Mouse (Mus musculus): ENCODE results near the gene Pfdn6.
"Not testable (repeated sequence)": the region's sequence is repeated elsewhere in the genome, so short reads cannot be mapped to it uniquely, and the experiment has no call there.

The Pfdn6 gene

DNA sequence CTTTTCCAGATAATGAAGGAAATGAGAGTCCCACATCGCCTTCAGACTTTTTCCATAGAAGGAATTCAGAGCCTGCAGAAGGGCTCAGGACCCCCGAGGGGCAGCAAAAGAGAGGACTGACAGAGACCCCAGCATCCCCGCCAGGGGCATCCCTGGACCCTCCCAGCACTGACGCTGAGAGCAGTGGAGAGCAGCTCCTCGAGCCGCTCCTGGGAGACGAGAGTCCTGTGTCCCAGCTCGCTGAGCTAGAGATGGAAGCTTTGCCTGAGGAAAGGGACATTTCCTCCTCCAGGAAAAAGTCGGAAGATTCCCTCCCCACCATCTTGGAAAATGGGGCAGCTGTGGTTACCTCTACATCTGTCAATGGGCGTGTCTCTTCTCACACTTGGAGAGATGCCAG lies 26.9 kb downstream of the Pfdn6 start:
- peak; percentile 53 for DNase-seq

GRCm38 (mm10) chr17:33911813-33912414 lies 28.2 kb downstream of the Pfdn6 start:
- peak; percentile 64 for DNase-seq

DNA sequence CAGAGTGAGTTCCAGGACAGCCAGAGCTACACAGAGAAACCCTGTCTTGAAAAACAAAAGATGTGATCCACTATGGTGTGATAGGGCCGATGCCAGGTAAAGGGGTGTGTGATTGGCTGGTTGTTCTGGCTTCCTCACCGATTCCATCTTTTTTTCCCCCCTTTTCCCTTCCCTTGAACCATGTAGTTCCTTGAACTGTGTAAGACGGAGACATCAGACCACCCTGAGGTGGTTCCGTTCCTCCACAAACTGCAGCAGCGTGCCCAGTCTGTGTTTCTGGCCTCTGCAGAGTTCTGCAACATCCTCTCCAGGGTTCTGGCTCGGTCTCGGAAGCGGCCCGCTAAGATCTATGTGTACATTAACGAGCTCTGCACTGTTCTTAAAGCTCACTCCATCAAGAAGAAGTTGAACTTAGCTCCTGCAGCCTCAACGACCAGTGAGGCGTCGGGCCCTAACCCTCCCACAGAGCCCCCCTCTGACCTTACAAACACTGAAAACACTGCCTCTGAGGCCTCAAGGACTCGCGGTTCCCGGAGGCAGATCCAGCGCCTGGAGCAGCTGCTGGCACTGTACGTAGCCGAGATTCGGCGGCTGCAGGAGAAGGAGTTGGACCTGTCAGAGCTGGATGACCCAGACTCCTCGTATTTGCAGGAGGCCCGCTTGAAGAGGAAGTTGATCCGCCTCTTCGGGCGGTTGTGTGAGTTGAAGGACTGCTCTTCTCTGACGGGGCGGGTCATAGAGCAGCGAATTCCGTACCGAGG lies 28.9 kb downstream of the Pfdn6 start:
- DNase-seq, result peak; percentile 60

- DNase-seq, result peak; percentile 57
These were observed 29.6 kb downstream of the Pfdn6 start for GRCm38 (mm10) chr17:33910346-33911051.

- no peak for DNase-seq
These were observed 30.3 kb downstream of the Pfdn6 start for GRCm38 (mm10) chr17:33909869-33910250.

DNA sequence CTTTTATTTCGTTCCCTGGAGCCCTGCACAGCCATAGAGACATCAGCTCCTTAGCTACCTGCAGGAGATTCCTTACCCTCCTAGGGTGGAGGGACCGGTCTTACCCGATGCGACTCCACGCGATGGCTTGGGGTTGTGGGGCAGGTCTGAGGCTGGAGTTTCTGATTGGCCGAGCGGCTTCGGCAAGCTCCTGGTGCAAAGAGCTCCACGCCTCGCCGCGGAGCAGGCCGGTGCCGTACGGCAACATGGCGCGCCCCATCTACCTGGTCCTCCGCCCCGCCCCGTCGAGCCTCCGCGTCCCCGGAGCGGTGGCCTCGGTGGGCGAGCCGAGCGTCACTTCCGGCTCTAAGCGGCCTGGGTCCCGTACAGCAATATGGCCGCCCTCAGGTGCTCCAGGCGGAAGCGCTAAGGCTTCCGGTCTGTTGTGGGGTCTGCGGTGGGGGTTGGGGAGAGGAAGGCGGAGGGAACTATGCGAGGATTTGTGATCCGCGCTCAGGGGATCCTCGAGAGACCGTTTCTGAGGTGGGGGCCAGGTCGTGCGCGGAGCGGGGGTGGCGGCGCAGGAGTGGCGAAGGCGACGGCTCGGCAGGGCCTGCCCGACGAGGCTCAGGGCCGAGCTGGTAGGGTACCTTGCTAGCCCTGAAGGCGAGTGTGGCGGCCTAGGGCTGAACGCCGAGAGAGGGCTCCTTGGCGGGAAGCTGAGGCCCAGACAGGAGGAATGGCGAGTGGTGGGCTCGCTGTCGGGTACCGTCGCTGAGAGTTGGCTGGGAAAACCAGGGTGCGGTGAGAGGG lies 30.9 kb downstream of the Pfdn6 start, which contains the start of gene Daxx:
TSS of gene Daxx (plus strand) at position 338 of the 792 bp plus-strand sequence.
- peak; percentile 99 for DNase-seq

- DNase-seq, result peak; percentile 84
These were observed 31.6 kb downstream of the Pfdn6 start for GRCm38 (mm10) chr17:33908331-33909076.

DNA sequence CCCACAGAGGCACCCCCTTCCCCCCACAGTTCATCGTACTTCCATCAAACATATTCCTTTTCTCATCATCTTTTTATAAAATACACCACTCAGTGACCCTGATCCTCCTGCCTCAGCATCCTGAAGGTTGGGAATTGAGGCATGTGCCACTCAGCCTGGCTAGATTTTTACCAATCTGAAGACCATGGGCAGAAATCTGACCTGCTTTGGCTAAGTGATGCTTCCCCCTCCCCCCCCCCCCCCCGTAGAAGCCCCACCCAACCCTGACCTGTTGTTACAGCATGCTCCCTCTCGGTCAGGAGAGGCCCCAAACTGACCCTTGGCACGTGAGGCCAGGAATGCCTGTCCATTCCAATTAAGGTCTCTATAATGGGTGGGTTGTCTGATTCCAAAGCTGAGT lies 35.3 kb downstream of the Pfdn6 start, which contains the start of gene Platr17:
TSS of gene Platr17 (plus strand) at position 301 of the 400 bp plus-strand sequence.
- DNase-seq, result not testable (repeated sequence)

DNA sequence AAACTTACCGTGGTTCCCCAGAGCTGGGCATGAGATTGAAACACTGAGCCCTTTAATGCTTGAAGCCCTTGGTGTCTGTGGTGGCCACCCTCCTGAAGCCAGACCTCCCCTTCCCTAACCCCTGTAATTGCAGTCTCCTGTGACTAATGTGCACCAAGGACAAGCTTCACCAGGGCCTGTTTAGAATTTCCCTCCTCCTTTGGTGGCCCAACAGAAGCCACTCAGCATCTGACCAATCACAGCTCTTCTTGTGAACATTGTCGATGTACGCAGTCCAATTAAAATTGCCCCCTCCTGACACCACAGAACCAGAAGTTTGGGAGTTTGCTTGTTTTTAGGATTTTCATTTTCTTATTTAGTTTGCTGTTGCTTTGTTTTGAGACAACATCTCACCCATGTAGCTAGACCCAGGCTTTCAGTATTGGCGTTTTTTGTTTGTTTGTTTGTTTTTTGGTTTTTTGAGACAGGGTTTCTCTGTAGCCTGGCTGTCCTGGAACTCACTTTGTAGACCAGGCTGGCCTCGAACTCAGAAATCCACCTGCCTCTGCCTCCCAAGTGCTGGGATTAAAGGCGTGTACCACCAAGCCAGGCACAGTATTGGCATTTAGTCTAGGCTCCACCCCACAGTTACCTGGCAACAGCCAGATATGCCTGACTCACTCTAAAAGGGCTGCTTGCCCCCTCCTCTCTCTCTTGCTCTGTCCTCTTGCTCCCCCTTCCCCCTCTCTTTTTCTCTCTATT lies 36.1 kb downstream of the Pfdn6 start:
- DNase-seq, result not testable (repeated sequence)

- DNase-seq, result no peak
These were observed 37.7 kb downstream of the Pfdn6 start for GRCm38 (mm10) chr17:33902491-33902890.

DNA sequence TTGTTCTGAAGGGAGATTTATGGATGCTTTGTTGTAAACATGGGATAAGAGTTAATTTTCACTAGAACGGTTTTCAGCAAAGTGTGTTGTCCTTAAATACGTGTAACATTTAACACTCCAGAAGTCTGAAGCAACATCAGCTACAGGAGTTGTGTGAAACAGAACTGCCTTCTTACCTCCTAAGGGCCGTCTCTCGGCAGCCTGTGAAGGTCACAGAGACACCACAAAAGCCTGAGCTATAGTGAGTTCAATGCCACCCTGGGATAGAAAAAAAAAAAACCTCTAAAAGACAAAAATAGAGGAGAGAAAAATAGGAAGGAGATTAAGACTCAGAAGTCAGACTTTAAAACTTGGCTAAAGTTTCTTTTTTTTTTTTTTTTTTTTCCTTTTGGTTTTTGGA lies 38.1 kb downstream of the Pfdn6 start:
- DNase-seq, result no peak

- DNase-seq, result no peak
These were observed 38.5 kb downstream of the Pfdn6 start for GRCm38 (mm10) chr17:33901653-33902052.

DNA sequence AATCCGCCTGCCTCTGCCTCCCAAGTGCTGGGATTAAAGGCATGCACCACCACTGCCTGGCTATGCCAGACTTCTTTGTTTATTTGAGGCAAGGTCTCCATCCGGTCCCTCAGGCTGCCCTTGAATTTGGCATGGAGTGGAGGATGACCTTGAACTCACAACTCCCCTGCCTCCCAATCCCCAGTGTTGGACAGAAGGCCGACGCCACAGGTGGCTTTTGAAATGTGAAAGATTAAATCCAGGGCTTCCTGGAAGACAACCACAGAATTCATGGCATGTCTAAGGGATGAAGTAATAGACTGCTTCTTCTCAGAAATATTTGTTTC lies 39.2 kb downstream of the Pfdn6 start:
- peak; percentile 6 for DNase-seq

GRCm38 (mm10) chr17:33900281-33900988 lies 39.7 kb downstream of the Pfdn6 start:
- DNase-seq, result peak; percentile 26

- DNase-seq, result peak; percentile 6
These were observed 40.5 kb downstream of the Pfdn6 start for GRCm38 (mm10) chr17:33899642-33900041.

GRCm38 (mm10) chr17:33898193-33898592 lies 42.0 kb downstream of the Pfdn6 start:
- DNase-seq, result not testable (repeated sequence)

DNA sequence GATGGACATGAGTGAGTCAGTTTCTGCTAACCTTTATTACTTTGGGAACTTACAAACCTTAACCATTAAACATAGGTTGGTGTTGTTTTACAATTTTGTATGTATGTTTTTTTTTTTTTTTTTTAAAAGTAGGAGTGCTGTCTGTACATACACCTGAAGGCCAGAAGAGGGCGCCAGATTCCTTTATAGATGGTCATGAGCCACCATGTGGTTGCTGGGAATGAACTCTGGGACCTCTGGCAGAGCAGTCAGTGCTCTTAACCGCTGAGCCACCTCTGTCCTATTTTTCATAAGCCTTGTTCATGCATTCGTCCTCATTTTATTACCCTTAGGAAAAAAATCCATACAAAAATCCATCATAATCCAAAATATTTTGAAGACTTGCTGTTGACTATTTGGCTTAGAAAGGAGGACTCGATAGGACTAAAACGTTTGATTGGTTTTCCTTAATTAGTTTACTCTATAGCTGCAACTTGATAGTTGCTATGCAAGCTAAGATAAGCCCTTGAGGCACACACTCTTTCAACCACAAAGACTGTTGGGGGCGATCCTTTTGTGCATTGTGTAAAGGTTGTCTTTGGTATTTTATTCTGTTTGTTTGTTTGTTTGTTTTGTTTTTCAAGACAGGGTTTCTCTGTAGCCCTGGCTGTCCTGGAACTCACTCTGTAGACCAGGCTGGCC lies 42.9 kb downstream of the Pfdn6 start:
- peak; percentile 4 for DNase-seq

DNA sequence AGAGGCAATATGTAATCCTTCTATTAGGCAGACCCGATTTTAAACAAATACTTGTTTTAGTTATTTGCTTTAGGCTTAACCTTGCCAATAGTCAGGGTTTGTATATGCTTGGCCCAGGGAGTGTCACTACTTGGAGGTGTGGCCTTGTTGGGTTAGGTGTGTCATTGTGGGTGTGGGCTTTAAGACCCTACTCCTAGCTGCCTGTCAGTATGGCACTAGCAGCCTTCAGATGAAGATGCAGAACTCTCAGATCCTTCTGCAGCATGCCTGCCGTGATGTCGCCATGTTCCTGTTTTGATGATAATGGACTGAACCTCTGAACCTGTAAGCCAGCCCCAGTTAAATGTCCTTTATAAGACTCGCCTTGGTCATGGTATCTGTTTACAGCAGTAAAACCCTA lies 47.1 kb downstream of the Pfdn6 start:
- peak; percentile 5 for DNase-seq

DNA sequence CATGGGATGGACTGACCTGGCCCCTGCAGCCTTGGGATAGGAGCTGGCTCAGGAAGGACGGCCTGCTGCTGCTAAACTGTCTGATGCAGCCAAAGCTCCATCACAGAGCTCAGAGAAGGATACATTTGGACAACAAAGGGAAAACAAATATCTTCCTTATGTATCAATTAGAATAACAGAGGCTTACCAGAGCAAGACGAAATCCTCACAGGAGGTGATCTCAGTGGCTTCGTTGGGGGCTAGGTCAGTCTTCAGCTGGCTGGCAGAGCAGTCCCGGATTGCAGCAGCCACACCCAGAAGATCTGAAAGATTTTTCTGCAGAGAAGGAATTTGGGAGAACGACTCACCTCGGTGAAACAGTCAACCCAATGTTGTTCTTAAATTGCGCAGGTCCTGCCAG lies 47.7 kb downstream of the Pfdn6 start:
- DNase-seq, result peak; percentile 27

DNA sequence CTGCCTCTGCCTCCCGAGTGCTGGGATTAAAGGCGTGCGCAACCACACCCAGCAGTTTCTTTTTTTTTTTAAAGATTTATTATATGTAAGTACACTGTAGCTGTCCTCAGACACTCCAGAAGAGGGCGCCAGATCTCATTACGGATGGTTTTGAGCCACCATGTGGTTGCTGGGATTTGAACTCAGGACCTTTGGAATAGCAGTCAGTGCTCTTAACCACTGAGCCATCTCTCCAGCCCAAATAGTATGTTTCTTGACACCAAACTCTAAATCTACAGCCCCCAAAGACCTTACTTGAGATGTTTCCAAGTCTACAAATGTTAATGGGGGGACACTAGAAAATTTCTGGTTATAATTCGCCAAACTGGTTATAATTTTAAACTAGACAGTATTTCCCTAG lies 48.3 kb downstream of the Pfdn6 start:
- peak; percentile 28 for DNase-seq
